Mouse (Mus musculus): ENCODE data around the gene Fbxw8.

Gene Fbxw8

GRCm38 (mm10) chr5:118048412-118048811 is 106.9 kb downstream of the Fbxw8 start:
- no peak overlapping the region for H3K4me3 ChIP-seq (replicated peaks; ENCODE audit: low read length)
- H3K27me3 ChIP-seq (ENCODE audit: insufficient read depth, low read length) = 0 out of 2 replicates have a peak, but pooled peaks cover 3% of the 10 kb centered on the region
- no peaks in the 10 kb centered on the region for H3K36me3 ChIP-seq (ENCODE audit: insufficient read depth, low read length)
- H3K9me3 ChIP-seq (ENCODE audit: low read length) = no peaks in the 10 kb centered on the region
- peaks cover 9% of the 10 kb centered on the region for H3K4me1 ChIP-seq (replicated peaks; ENCODE audit: low read depth, low read length)
- no peak for TF ChIP-seq NANOG (IDR thresholded peaks at IDR 0.05; ENCODE audit: borderline replicate concordance, low read length)
- no peak for TF ChIP-seq CTCF (conservative IDR thresholded peaks at IDR 0.05; ENCODE audit: low read length)
- no peak for TF ChIP-seq POU5F1 (IDR thresholded peaks at IDR 0.05; ENCODE audit: borderline replicate concordance, low read length)

GRCm38 (mm10) chr5:118047091-118047757 is 108.0 kb downstream of the Fbxw8 start:
- H3K36me3 ChIP-seq (ENCODE audit: insufficient read depth, low read length) = no peaks in the 10 kb centered on the region
- H3K9me3 ChIP-seq (ENCODE audit: low read length) = 0 out of 2 replicates have a peak, but pooled peaks cover 2% of the 10 kb centered on the region
- peaks cover 4% of the 10 kb centered on the region for H3K4me1 ChIP-seq (replicated peaks; ENCODE audit: low read depth, low read length)
- 0 out of 2 replicates have a peak, but pooled peaks cover 3% of the 10 kb centered on the region for H3K27me3 ChIP-seq (ENCODE audit: insufficient read depth, low read length)
- H3K4me3 ChIP-seq (replicated peaks; ENCODE audit: low read length) = no peak overlapping the region
- TF ChIP-seq CTCF (conservative IDR thresholded peaks at IDR 0.05; ENCODE audit: low read length) (no peak), NANOG (IDR thresholded peaks at IDR 0.05; ENCODE audit: borderline replicate concordance, low read length) (no peak), POU5F1 (IDR thresholded peaks at IDR 0.05; ENCODE audit: borderline replicate concordance, low read length) (no peak)

GRCm38 (mm10) chr5:118045385-118045784 is 109.9 kb downstream of the Fbxw8 start:
- Histone ChIP-seq H3K27me3 (ENCODE audit: insufficient read depth, low read length) (0 out of 2 replicates have a peak, but pooled peaks cover 3% of the 10 kb centered on the region), H3K36me3 (ENCODE audit: insufficient read depth, low read length) (no peaks in the 10 kb centered on the region), H3K4me3 (replicated peaks; ENCODE audit: low read length) (no peak overlapping the region), H3K4me1 (replicated peaks; ENCODE audit: low read depth, low read length) (peaks cover 4% of the 10 kb centered on the region; the same call in 1 of the 2 replicates), H3K9me3 (ENCODE audit: low read length) (peaks cover 7% of the 10 kb centered on the region; the same call in 1 of the 2 replicates)
- no peak for TF ChIP-seq NANOG (IDR thresholded peaks at IDR 0.05; ENCODE audit: borderline replicate concordance, low read length)
- no peak for TF ChIP-seq CTCF (conservative IDR thresholded peaks at IDR 0.05; ENCODE audit: low read length)

- Histone ChIP-seq H3K4me1 (replicated peaks; ENCODE audit: low read depth, low read length) (peaks cover 6% of the 10 kb centered on the region; the same call in 1 of the 2 replicates), H3K36me3 (ENCODE audit: insufficient read depth, low read length) (no peaks in the 10 kb centered on the region), H3K27me3 (ENCODE audit: insufficient read depth, low read length) (0 out of 2 replicates have a peak, but pooled peaks cover 3% of the 10 kb centered on the region), H3K9me3 (ENCODE audit: low read length) (peaks cover 7% of the 10 kb centered on the region; the same call in 1 of the 2 replicates), H3K4me3 (replicated peaks; ENCODE audit: low read length) (no peak overlapping the region)
- TF ChIP-seq POU5F1 (IDR thresholded peaks at IDR 0.05; ENCODE audit: borderline replicate concordance, low read length) (no peak), CTCF (conservative IDR thresholded peaks at IDR 0.05; ENCODE audit: low read length) (no peak), NANOG (IDR thresholded peaks at IDR 0.05; ENCODE audit: borderline replicate concordance, low read length) (no peak)
These were observed 110.4 kb downstream of the Fbxw8 start for GRCm38 (mm10) chr5:118044907-118045306.

- 0 out of 2 replicates have a peak, but pooled peaks cover 3% of the 10 kb centered on the region for H3K27me3 ChIP-seq (ENCODE audit: insufficient read depth, low read length)
- H3K4me1 ChIP-seq (replicated peaks; ENCODE audit: low read depth, low read length) = peaks cover 14% of the 10 kb centered on the region
- no peak for TF ChIP-seq POU5F1 (IDR thresholded peaks at IDR 0.05; ENCODE audit: borderline replicate concordance, low read length)
- no peak for TF ChIP-seq CTCF (conservative IDR thresholded peaks at IDR 0.05; ENCODE audit: low read length)
- no peak for TF ChIP-seq NANOG (IDR thresholded peaks at IDR 0.05; ENCODE audit: borderline replicate concordance, low read length)
- peaks cover 7% of the 10 kb centered on the region; the same call in 1 of the 2 replicates for H3K9me3 ChIP-seq (ENCODE audit: low read length)
- H3K4me3 ChIP-seq (replicated peaks; ENCODE audit: low read length) = no peak overlapping the region
- no peaks in the 10 kb centered on the region for H3K36me3 ChIP-seq (ENCODE audit: insufficient read depth, low read length)
These were observed 111.5 kb downstream of the Fbxw8 start for GRCm38 (mm10) chr5:118043761-118044160.

- Histone ChIP-seq H3K9me3 (ENCODE audit: low read length) (peaks cover 7% of the 10 kb centered on the region; the same call in 1 of the 2 replicates), H3K27me3 (ENCODE audit: insufficient read depth, low read length) (0 out of 2 replicates have a peak, but pooled peaks cover 3% of the 10 kb centered on the region), H3K4me1 (replicated peaks; ENCODE audit: low read depth, low read length) (peaks cover 26% of the 10 kb centered on the region), H3K36me3 (ENCODE audit: insufficient read depth, low read length) (no peaks in the 10 kb centered on the region), H3K4me3 (replicated peaks; ENCODE audit: low read length) (no peak overlapping the region)
- no peak for TF ChIP-seq POU5F1 (IDR thresholded peaks at IDR 0.05; ENCODE audit: borderline replicate concordance, low read length)
- no peak for TF ChIP-seq CTCF (conservative IDR thresholded peaks at IDR 0.05; ENCODE audit: low read length)
These were observed 112.7 kb downstream of the Fbxw8 start for GRCm38 (mm10) chr5:118042599-118042998.

GRCm38 (mm10) chr5:118039241-118039668 is 116.0 kb downstream of the Fbxw8 start:
- Histone ChIP-seq H3K36me3 (ENCODE audit: insufficient read depth, low read length) (no peaks in the 10 kb centered on the region), H3K9me3 (ENCODE audit: low read length) (peaks cover 13% of the 10 kb centered on the region), H3K4me1 (replicated peaks; ENCODE audit: low read depth, low read length) (peaks cover 50% of the 10 kb centered on the region), H3K27me3 (ENCODE audit: insufficient read depth, low read length) (no peaks in the 10 kb centered on the region), H3K4me3 (replicated peaks; ENCODE audit: low read length) (peak overlapping the region; percentile 32; the same call in 1 of the 2 replicates)
- no peak for TF ChIP-seq POU5F1 (IDR thresholded peaks at IDR 0.05; ENCODE audit: borderline replicate concordance, low read length)
- TF ChIP-seq NANOG (IDR thresholded peaks at IDR 0.05; ENCODE audit: borderline replicate concordance, low read length) = no peak
- TF ChIP-seq CTCF (conservative IDR thresholded peaks at IDR 0.05; ENCODE audit: low read length) = no peak

GRCm38 (mm10) chr5:118037798-118038484 is 117.3 kb downstream of the Fbxw8 start:
- H3K4me3 ChIP-seq (replicated peaks; ENCODE audit: low read length) = peak overlapping the region; percentile 48
- no peak for TF ChIP-seq CTCF (conservative IDR thresholded peaks at IDR 0.05; ENCODE audit: low read length)
- TF ChIP-seq POU5F1 (IDR thresholded peaks at IDR 0.05; ENCODE audit: borderline replicate concordance, low read length) = no peak
- TF ChIP-seq NANOG (IDR thresholded peaks at IDR 0.05; ENCODE audit: borderline replicate concordance, low read length) = no peak
- no peaks in the 10 kb centered on the region for H3K27me3 ChIP-seq (ENCODE audit: insufficient read depth, low read length)
- H3K36me3 ChIP-seq (ENCODE audit: insufficient read depth, low read length) = no peaks in the 10 kb centered on the region
- H3K4me1 ChIP-seq (replicated peaks; ENCODE audit: low read depth, low read length) = peaks cover 63% of the 10 kb centered on the region
- H3K9me3 ChIP-seq (ENCODE audit: low read length) = peaks cover 13% of the 10 kb centered on the region

Measured in E14TG2a.4 (cell line).